Mouse (Mus musculus): Measurements from ENCODE around the gene Gm17617.

Gene Gm17617

DNA sequence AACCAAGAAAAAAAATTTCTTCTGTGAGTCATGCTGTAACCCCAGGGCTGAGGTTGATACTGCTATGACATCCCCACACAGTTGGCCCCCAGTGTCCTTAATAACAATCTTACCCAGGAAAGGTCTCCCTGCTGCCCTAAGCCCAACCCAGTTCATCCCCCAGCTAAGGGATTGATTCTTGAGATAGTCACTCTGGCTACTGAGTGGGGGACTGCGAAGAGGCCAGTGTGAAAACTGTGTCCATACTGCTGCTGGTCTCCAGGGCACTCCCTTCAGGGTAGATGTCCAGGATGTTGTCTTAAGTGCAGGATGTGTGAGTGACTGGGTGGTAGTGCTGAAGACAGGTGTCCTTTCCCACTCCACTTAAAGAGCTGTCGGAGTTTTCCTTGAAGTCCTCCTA is at the start of gene Gm17617:
TSS of gene Gm17617 (minus strand) at position 101 of the 400 bp plus-strand sequence.
- no peak for DNase-seq

DNA sequence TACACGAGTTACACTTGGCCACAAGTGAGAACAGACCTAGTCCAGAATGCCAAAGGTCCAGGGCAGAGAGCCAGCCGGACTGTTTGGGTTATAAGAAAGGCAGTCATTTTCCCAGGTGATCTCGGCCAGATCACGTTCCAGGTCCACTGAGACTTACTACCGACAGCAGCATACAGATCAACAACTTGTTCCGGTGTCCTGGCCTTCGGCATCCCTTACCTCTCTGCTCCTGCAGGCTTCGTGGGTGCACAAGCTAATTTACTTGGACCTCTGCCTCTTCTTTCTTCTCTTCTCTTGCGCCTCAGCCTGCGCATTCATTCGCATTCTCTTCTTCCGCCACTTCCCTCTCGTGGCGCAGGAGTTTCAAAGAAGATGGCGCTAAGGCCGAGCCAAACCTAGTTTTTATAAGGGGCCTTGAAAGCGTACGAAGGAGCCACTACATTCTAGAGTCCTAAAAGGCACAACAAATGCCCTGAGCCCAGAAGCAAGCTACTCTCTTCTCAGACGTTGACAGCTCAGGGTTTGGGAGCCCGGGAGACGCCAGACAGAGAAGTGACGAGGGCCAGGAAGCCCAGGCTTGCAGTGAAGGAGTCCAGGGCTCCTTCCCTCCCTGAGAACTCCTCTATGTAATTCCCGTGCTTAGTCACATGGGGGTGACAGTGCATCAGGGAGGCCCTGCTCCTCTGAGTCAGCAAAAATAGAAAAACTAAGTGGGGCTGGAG is 49.0 kb upstream of the Gm17617 start:
- DNase-seq: peak; percentile 80

DNA sequence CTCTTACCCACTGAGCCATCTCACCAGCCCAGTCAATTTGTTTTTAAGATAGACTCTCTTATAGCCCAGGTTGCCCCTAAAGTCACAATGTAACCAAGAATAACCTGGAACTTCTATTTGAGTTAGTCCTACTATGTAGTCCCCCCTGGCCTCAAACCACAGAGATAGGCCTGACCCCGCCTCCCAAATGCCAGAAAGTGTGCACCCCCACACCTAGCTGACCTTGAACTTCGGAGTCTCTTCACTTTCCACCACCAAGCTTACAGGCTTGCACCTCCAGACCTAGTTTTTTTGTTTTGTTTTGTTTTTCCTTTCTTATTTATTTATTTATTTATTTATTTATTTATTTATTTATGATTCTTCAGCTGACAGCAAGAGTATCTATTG is 48.4 kb upstream of the Gm17617 start:
- peak; percentile 42 for DNase-seq

DNA sequence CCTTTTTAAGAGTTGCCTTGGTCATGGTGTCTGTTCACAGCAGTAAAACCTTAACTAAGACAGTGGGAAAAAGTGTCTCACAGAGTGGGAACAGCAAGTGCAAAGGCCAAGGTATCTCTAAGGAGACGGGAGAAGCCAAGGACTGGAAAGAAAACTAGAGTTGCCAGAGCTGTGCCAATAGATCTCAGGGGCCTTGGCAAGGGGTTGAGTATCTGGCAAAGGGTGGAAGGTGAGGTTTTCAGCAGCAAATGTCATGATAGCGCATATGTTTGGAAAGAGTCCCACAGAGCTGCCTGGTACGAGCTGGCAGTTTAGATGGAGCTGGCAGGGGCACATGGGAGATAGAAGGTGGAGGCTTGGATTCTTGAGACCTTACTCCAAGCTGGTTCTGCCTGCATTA is 46.2 kb upstream of the Gm17617 start:
- DNase-seq: peak; percentile 51

DNA sequence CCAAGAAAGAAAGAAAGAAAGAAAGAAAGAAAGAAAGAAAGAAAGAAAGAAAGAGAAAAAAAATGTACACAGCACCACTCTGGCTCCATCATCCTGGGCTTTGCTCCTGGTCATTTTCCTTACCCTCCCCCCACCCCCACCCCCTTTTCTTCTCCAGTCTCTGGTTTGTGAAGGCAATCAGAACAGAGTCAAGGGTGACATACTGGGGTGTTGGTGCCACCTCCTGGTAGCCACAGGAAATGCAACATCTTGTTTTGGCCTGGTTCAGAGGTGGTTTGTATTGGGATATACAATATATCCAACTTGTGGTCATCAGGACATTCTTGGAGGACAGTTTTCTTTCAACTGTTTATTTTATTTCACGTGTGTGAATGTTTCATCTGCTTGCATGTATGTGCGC is 45.2 kb upstream of the Gm17617 start:
- peak; percentile 84 for DNase-seq

DNA sequence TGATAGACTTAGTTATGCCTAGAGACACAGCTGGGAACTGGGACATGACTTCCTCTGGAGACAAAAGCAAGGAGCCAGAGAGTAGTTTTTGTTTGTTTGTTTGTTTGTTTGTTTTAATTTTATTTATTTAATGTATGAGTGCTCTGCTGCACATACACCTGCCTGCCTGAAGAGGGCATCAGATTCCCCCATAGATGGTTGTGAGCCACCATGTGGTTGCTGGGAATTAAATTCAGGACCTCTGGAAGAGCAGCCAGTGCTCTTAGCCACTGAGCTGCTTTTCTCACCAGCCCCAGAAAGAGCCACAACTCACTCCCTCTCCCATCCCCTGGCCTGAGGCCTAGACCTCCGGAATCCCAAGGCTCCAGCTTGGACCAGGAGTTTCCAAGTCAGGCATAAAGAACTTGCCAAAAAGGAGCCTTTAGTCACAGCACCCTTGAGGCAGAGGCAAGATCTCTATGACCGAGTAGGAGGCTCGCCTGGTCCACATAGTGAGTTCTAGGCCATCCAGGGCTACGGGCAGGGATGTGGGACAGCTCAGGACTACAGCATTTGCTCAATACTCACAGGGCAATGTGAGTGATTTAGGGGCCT is 44.7 kb upstream of the Gm17617 start:
- DNase-seq: no peak

GRCm38 (mm10) chr13:55176265-55176664 is 42.9 kb upstream of the Gm17617 start:
- no peak for DNase-seq

- DNase-seq: no peak
Observed at GRCm38 (mm10) chr13:55174347-55174746, 41.0 kb upstream of the Gm17617 start.

- no peak for DNase-seq
Observed at GRCm38 (mm10) chr13:55172336-55172770, 39.0 kb upstream of the Gm17617 start.

DNA sequence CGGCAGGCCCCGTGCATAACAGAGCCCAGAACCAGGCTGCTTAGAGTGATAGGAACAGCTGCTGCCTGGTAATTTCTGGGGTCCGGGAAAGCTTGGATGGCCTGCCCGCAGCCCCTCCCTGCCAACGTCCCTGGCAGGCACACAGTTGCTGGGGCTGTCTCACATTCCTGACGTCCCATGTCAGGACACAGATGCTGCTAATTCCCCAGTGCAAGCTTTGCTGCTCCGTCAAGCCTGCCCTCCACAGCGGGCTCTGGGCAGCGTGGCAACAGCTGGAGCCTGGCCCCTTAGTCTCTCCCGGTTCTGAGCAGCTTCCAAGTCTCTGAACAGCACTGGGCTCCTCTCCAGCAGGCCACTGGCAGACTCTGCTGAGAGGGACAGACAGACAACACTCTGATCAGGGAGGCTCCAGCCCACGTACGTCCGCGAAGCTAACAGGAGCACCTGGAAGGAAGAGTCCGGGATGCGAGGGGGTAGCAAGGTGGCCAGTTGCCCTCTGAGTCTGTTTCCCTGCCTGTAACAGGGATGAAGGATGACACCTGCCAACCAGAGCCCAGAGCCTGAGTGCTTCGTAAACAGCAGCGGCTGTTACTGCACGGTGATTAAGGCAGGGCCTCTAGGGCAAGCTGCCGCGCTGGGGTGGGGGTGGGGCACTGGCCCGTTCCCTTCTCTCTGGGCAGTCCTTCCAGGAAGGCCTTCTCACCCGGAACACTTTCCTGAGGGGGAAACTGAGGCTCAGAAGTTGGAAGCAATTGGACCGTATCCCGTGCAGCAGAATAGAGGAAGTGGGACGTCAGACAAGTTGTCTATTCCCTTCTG is 38.4 kb upstream of the Gm17617 start:
- DNase-seq: no peak

- DNase-seq: no peak
Observed at GRCm38 (mm10) chr13:55168958-55169369, 35.6 kb upstream of the Gm17617 start.

GRCm38 (mm10) chr13:55168255-55168654 is 34.9 kb upstream of the Gm17617 start:
- no peak for DNase-seq

DNA sequence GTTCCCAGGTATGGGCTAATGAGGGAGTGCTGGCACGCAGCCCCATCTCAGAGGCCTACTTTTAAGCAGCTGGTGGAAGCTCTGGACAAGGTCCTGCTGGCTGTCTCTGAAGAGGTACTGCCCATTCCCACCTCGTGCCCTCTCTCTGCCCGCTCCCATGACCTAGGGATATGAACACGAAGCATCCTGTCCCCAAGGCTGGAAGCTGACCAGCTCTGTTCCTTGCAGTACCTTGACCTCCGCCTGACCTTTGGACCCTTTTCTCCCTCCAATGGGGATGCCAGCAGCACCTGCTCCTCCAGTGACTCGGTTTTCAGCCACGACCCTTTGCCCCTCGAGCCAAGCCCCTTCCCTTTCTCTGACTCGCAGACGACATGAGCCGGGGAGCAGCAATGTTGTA is 34.5 kb upstream of the Gm17617 start:
- no peak for DNase-seq

DNA sequence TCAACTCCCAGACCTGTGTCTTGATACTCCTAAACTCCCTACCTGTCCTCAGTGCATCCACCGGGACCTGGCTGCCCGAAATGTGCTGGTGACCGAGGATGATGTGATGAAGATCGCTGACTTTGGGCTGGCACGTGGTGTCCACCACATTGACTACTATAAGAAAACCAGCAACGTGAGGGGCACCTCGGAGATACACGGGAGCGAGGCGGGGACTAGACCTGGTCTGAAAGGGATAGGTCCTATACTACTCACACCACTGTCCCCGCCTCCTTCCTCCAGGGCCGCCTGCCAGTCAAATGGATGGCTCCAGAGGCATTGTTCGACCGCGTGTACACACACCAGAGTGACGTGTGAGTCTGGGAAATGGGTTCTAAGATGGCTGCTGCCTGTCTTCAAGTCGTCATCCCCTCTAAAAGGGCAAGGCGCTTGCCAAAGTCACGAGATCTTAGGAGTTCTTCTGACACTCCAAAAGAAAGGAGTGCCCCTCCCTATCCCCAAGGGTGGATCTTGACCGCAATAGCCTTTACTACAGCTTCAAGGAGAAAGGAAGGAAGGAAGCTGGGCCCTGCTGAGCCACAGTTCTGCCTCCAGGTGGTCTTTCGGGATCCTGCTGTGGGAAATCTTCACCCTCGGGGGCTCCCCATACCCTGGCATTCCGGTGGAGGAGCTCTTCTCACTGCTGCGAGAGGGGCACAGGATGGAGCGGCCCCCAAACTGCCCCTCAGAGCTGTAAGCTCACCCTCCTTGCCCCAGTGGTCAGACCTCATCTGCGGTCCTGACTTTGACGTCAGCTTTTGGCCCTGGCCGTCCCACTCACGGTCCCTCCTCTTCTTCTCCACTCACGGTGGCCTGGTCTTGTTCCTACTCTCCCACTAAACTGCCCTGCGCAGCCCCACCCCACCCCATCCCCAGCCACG is 33.7 kb upstream of the Gm17617 start:
- no peak for DNase-seq

DNA sequence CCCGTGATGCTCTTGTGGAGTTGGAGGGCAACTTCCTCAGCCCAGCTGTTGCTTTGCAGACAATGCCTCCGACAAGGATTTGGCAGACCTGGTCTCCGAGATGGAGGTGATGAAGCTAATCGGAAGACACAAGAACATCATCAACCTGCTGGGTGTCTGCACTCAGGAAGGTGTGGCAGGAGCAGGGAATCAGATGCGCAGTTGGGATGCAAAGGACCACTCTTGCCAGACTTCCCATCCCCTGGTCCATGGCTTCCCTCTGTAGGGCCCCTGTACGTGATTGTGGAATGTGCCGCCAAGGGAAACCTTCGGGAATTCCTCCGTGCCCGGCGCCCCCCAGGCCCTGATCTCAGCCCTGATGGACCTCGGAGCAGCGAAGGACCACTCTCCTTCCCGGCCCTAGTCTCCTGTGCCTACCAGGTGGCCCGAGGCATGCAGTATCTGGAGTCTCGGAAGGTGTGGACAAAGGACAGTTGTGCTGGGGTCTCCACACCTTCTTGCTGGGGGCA is 32.5 kb upstream of the Gm17617 start:
- DNase-seq: no peak

- no peak for DNase-seq
Observed at GRCm38 (mm10) chr13:55163553-55163952, 30.2 kb upstream of the Gm17617 start.

GRCm38 (mm10) chr13:55162365-55162764 is 29.0 kb upstream of the Gm17617 start:
- no peak for DNase-seq

- DNase-seq: no peak
Observed at GRCm38 (mm10) chr13:55153951-55154350, 20.6 kb upstream of the Gm17617 start.

- no peak for DNase-seq
Observed at GRCm38 (mm10) chr13:55152621-55153415, 19.5 kb upstream of the Gm17617 start, which contains the start of gene Fgfr4. Gene Fgfr4 (plus strand): TSS chr13:55152640.

GRCm38 (mm10) chr13:55140271-55140670 is 6.9 kb upstream of the Gm17617 start:
- DNase-seq: no peak

GRCm38 (mm10) chr13:55135382-55135781 is 2.0 kb upstream of the Gm17617 start:
- DNase-seq: peak; percentile 17

DNA sequence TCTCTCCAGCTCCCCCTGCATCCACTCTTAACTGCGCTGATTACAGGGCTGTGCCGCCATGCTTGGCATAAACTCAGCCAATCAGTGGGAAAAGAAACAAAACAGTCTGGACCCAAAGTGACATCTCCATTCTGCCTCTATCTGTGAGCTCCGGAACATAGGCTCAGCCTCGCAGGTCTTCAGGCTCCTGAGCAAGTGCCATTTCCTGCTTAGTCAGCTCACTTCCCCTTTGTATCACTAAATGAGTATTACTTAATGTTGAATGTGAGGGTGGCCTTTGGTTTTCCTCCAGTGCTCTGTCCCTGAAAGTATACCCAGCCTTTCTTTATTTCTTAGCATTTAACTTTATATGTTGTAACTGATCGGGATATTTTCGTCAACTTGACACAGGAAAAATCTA is 8.4 kb downstream of the Gm17617 start:
- DNase-seq: no peak

Measured in cerebellum, adult 9-10 months (tissue).